Mouse (Mus musculus) T-cell, adult 2 months (primary cell): ENCODE data around the gene Nrg3.
"Not testable (repeated sequence)": the region's sequence is repeated elsewhere in the genome, so short reads cannot be mapped to it uniquely, and the experiment has no call there.

Experiments
- DNase-seq: peaks from one replicate; pipeline ENCODE4 v3.0.0; 2022; ENCODE audit warnings: low spot score

Gene Nrg3

GRCm38 (mm10) chr14:39191946-39192345 is 280.9 kb downstream of the Nrg3 start:
- DNase-seq: no peak

- no peak for DNase-seq
Observed at GRCm38 (mm10) chr14:39173709-39174108, 299.2 kb downstream of the Nrg3 start.

- DNase-seq: no peak
Observed at GRCm38 (mm10) chr14:39160140-39160539, 312.7 kb downstream of the Nrg3 start.

- no peak for DNase-seq
Observed at GRCm38 (mm10) chr14:39155462-39155861, 317.4 kb downstream of the Nrg3 start.

GRCm38 (mm10) chr14:39129766-39130165 is 343.1 kb downstream of the Nrg3 start:
- no peak for DNase-seq

- DNase-seq: no peak
Observed at GRCm38 (mm10) chr14:39117977-39118376, 354.9 kb downstream of the Nrg3 start.

GRCm38 (mm10) chr14:39116522-39117231 is 356.2 kb downstream of the Nrg3 start:
- DNase-seq: not testable (repeated sequence)

GRCm38 (mm10) chr14:39109566-39109965 is 363.3 kb downstream of the Nrg3 start:
- no peak for DNase-seq

- DNase-seq: no peak
Observed at GRCm38 (mm10) chr14:39106776-39107175, 366.1 kb downstream of the Nrg3 start.

- DNase-seq: no peak
Observed at GRCm38 (mm10) chr14:39095219-39095618, 377.7 kb downstream of the Nrg3 start.

GRCm38 (mm10) chr14:39079461-39079860 is 393.4 kb downstream of the Nrg3 start:
- no peak for DNase-seq

GRCm38 (mm10) chr14:39051542-39051941 is 421.3 kb downstream of the Nrg3 start:
- DNase-seq: no peak

- DNase-seq: no peak
Observed at GRCm38 (mm10) chr14:39049021-39049420, 423.9 kb downstream of the Nrg3 start.

- no peak for DNase-seq
Observed at GRCm38 (mm10) chr14:39044290-39044689, 428.6 kb downstream of the Nrg3 start.

- no peak for DNase-seq
Observed at GRCm38 (mm10) chr14:39043793-39044192, 429.1 kb downstream of the Nrg3 start.

- DNase-seq: no peak
Observed at GRCm38 (mm10) chr14:39043384-39043783, 429.5 kb downstream of the Nrg3 start.

GRCm38 (mm10) chr14:39039046-39039445 is 433.8 kb downstream of the Nrg3 start:
- DNase-seq: no peak

- DNase-seq: no peak
Observed at GRCm38 (mm10) chr14:39034482-39034881, 438.4 kb downstream of the Nrg3 start.

- DNase-seq: no peak
Observed at GRCm38 (mm10) chr14:39023065-39023464, 449.8 kb downstream of the Nrg3 start.

GRCm38 (mm10) chr14:39014126-39014525 is 458.8 kb downstream of the Nrg3 start:
- no peak for DNase-seq

GRCm38 (mm10) chr14:38997843-38998242 is 475.0 kb downstream of the Nrg3 start:
- no peak for DNase-seq

- no peak for DNase-seq
Observed at GRCm38 (mm10) chr14:38992574-38992866, 480.4 kb downstream of the Nrg3 start.

GRCm38 (mm10) chr14:38991847-38992573 is 480.9 kb downstream of the Nrg3 start:
- DNase-seq: no peak

GRCm38 (mm10) chr14:38959367-38959766 is 513.5 kb downstream of the Nrg3 start:
- no peak for DNase-seq
